Mouse (Mus musculus) brain, embryonic 14.5 days (tissue): ENCODE measurements around the gene Ackr1.

ENCODE experiments used
- CTCF ChIP-seq: fragments of 200-500 bp; IDR thresholded peaks from 2 replicates; pipeline ENCODE4 v1.5.1; 2012; ENCODE audit warnings: inconsistent platforms, mild to moderate bottlenecking, moderate library complexity, borderline replicate concordance; ENCODE audit not compliant: insufficient read depth, insufficient read length; ENCODE audit errors: extremely low read depth
- POLR2A ChIP-seq: fragments of 200-500 bp; IDR thresholded peaks from 2 replicates; pipeline ENCODE4 v1.6.1; 2012; ENCODE audit warnings: mild to moderate bottlenecking, inconsistent platforms, borderline replicate concordance; ENCODE audit not compliant: poor library complexity, insufficient read depth, insufficient read length, severe bottlenecking; ENCODE audit errors: extremely low read depth

GRCm38 (mm10) chr1:173329743-173330142, 3.8 kb downstream of the Ackr1 start:
- TF ChIP-seq CTCF (no peak), POLR2A (no peak)
